Mouse (Mus musculus): ENCODE measurements around the gene Ciao2b. TPM values are rescaled to one million over a fixed set of nuclear protein-coding genes. Genes with fewer than 3 reads are reported as not detected.

The Ciao2b gene
- polyA plus RNA-seq, 1 experiment from 2014 or later, result 74.7 TPM

- no peak for ATAC-seq
- 84% methylated on average over 19 of the region's 19 CpGs for WGBS (ENCODE audit: insufficient replicate concordance)
- Histone ChIP-seq H3K27ac (no peak overlapping the region), H3K36me3 (peaks cover 29% of the 10 kb centered on the region), H3K9me3 (replicated peaks) (no peaks in the 10 kb centered on the region), H3K4me3 (no peak overlapping the region), H3K9ac (no peak overlapping the region), H3K4me1 (peaks cover 35% of the 10 kb centered on the region), H3K4me2 (no peak overlapping the region), H3K27me3 (replicated peaks) (no peaks in the 10 kb centered on the region)
Observed at GRCm38 (mm10) chr8:104594611-104595362, 47.0 kb downstream of the Ciao2b start.

- H3K27me3 ChIP-seq (replicated peaks), result no peaks in the 10 kb centered on the region
- no peak overlapping the region for H3K4me2 ChIP-seq
- WGBS (ENCODE audit: insufficient replicate concordance), result 89% methylated on average over 31 of the region's 31 CpGs
- H3K4me3 ChIP-seq, result no peak overlapping the region
- H3K27ac ChIP-seq, result no peak overlapping the region
- ATAC-seq, result no peak
- H3K4me1 ChIP-seq, result peaks cover 37% of the 10 kb centered on the region
- H3K36me3 ChIP-seq, result peaks cover 29% of the 10 kb centered on the region
- H3K9ac ChIP-seq, result no peak overlapping the region
- no peaks in the 10 kb centered on the region for H3K9me3 ChIP-seq (replicated peaks)
Observed at GRCm38 (mm10) chr8:104593536-104594325, 48.0 kb downstream of the Ciao2b start.

- Histone ChIP-seq H3K4me2 (peak overlapping the region; percentile 86), H3K36me3 (peaks cover 29% of the 10 kb centered on the region), H3K9ac (peak overlapping the region; percentile 77; the same call in 1 of the 2 replicates), H3K4me1 (peaks cover 37% of the 10 kb centered on the region), H3K4me3 (peak overlapping the region; percentile 70; the same call in 1 of the 2 replicates), H3K27me3 (replicated peaks) (0 out of 2 replicates have a peak, but pooled peaks cover 2% of the 10 kb centered on the region), H3K9me3 (replicated peaks) (no peaks in the 10 kb centered on the region), H3K27ac (no peak overlapping the region)
- 75% methylated on average over 6 of the region's 6 CpGs for WGBS (ENCODE audit: insufficient replicate concordance)
- no peak for ATAC-seq
Observed at GRCm38 (mm10) chr8:104592566-104592965, 49.2 kb downstream of the Ciao2b start.

GRCm38 (mm10) chr8:104591856-104592255 lies 49.9 kb downstream of the Ciao2b start:
- Histone ChIP-seq H3K27me3 (replicated peaks) (0 out of 2 replicates have a peak, but pooled peaks cover 3% of the 10 kb centered on the region), H3K4me2 (peak overlapping the region; percentile 86), H3K4me3 (peak overlapping the region; percentile 70), H3K4me1 (peaks cover 37% of the 10 kb centered on the region), H3K9ac (peak overlapping the region; percentile 77), H3K36me3 (peaks cover 29% of the 10 kb centered on the region), H3K27ac (peak overlapping the region; percentile 82), H3K9me3 (replicated peaks) (no peaks in the 10 kb centered on the region)
- WGBS (ENCODE audit: insufficient replicate concordance), result 6% methylated on average over 9 of the region's 9 CpGs
- no peak for ATAC-seq

GRCm38 (mm10) chr8:104591133-104591834 lies 50.5 kb downstream of the Ciao2b start, which contains the start of gene Pdp2:
Gene Pdp2 (plus strand): TSS chr8:104591451.
- Histone ChIP-seq H3K4me1 (peaks cover 34% of the 10 kb centered on the region), H3K4me3 (peak within 1 kb of the TSS; percentile 70), H3K27ac (peak within 1 kb of the TSS; percentile 82), H3K9ac (peak within 1 kb of the TSS; percentile 77), H3K27me3 (replicated peaks) (0 out of 2 replicates have a peak, but pooled peaks cover 3% of the 10 kb centered on the region), H3K36me3 (peaks cover 29% of the 10 kb centered on the region), H3K4me2 (peak within 1 kb of the TSS; percentile 86), H3K9me3 (replicated peaks) (no peaks in the 10 kb centered on the region)
- ATAC-seq, result peak; percentile 99
- under 1% methylated on average over 44 of the region's 44 CpGs for WGBS (ENCODE audit: insufficient replicate concordance)

GRCm38 (mm10) chr8:104590284-104590683 lies 51.5 kb downstream of the Ciao2b start:
- Histone ChIP-seq H3K4me1 (peaks cover 27% of the 10 kb centered on the region), H3K4me3 (no peak overlapping the region), H3K27me3 (replicated peaks) (0 out of 2 replicates have a peak, but pooled peaks cover 3% of the 10 kb centered on the region), H3K36me3 (peaks cover 19% of the 10 kb centered on the region), H3K4me2 (peak overlapping the region; percentile 86; the same call in 1 of the 2 replicates), H3K27ac (no peak overlapping the region; the same call in 1 of the 2 replicates), H3K9ac (no peak overlapping the region), H3K9me3 (replicated peaks) (no peaks in the 10 kb centered on the region)
- WGBS (ENCODE audit: insufficient replicate concordance), result 66% methylated on average over 3 of the region's 3 CpGs
- ATAC-seq, result no peak

Other genes with a start within 250 kb of the Ciao2b start
- 0.67 and 0.68 TPM in 2 replicates for gene Cmtm4, start 246.2 kb downstream of the Ciao2b start, polyA plus RNA-seq (2016; fragmentation: Nextera tagmentation; extraction: Ambion mirVana)
- 22.8 and 25.2 TPM in 2 replicates for gene Dync1li2, start 198.9 kb downstream of the Ciao2b start, polyA plus RNA-seq (2016; fragmentation: Nextera tagmentation; extraction: Ambion mirVana)
- 0.04 and 0.07 TPM in 2 replicates for gene Terb1, start 132.1 kb downstream of the Ciao2b start, polyA plus RNA-seq (2016; fragmentation: Nextera tagmentation; extraction: Ambion mirVana)
- gene Nae1, start 107.3 kb downstream of the Ciao2b start, polyA plus RNA-seq (2016; fragmentation: Nextera tagmentation; extraction: Ambion mirVana), result 47.5 and 48.8 TPM in 2 replicates
- 2.2 and 2.3 TPM in 2 replicates for gene Car7, start 107.3 kb downstream of the Ciao2b start, polyA plus RNA-seq (2016; fragmentation: Nextera tagmentation; extraction: Ambion mirVana)
- gene Pdp2, start 50.5 kb downstream of the Ciao2b start, polyA plus RNA-seq (2016; fragmentation: Nextera tagmentation; extraction: Ambion mirVana), result 5.8 and 6.0 TPM in 2 replicates
- gene Cdh16, start 17.6 kb downstream of the Ciao2b start, polyA plus RNA-seq (2016; fragmentation: Nextera tagmentation; extraction: Ambion mirVana), result 0.21 and 0.36 TPM in 2 replicates
- gene Rrad, start 10.6 kb downstream of the Ciao2b start, polyA plus RNA-seq (2016; fragmentation: Nextera tagmentation; extraction: Ambion mirVana), result 0.79 and 1.2 TPM in 2 replicates
- gene Ces2a, start 92.0 kb upstream of the Ciao2b start, polyA plus RNA-seq (2016; fragmentation: Nextera tagmentation; extraction: Ambion mirVana), result 2.7 and 3.7 TPM in 2 replicates
- gene Ces2b, start 189.6 kb upstream of the Ciao2b start, polyA plus RNA-seq (2016; fragmentation: Nextera tagmentation; extraction: Ambion mirVana), result 0.10 TPM in 1 of 2 replicates, not detected in the other
- gene Ces2c, start 205.1 kb upstream of the Ciao2b start, polyA plus RNA-seq (2016; fragmentation: Nextera tagmentation; extraction: Ambion mirVana), result not detected in 2 replicates

Measured in liver, embryonic 12.5 days (tissue).